Mouse (Mus musculus): Measurements from ENCODE around the gene Ndufs7. TPM values are rescaled to one million over a fixed set of nuclear protein-coding genes. Genes with fewer than 3 reads are reported as not detected.

Ndufs7 gene
- polyA plus RNA-seq, 1 experiment from 2014 or later = 182 TPM

DNA sequence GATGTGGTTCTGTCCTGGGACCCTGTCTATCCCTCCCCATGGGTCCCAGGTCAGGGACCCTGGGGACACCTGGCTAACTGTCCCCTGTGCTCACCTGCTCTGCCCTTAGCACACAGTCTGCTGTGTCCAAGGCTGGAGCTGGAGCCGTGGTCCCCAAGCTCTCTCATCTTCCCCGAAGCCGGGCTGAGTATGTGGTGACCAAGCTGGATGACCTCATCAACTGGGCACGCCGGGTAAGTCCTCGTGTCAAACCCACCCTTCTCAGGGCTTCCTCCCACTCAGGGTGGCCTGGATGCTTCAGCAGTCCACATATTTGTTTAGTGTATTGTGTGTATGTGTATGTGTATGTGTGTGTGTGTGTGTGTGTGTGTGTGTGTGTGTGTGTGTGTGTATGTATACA, 4.6 kb downstream of the Ndufs7 start:
- in situ Hi-C loops (cut with MboI; ENCODE audit: low pct_unique_long_range_greater_than_20kb) = loop anchor here (10.0 kb wide), 1 partner anchor 269 kb away; the partner anchor contains the start of genes Cnn2 and Tmem259
- DNase-seq (ENCODE audit: low read depth, low spot score) (no peak), ATAC-seq (no peak)
- POLR2A ChIA-PET = interaction anchor here (0.8 to 1.1 kb wide), 3 partner anchors 10 to 187 kb away, joined by 3 to 4 read pairs (median 4); no protein-coding TSS in a partner anchor
- CTCF ChIA-PET = no interaction called here
- TF ChIP-seq CTCF (IDR thresholded peaks at IDR 0.05) = no peak
- no peaks in the 10 kb centered on the region for H3K27me3 ChIP-seq

- POLR2A ChIA-PET = interaction anchor here (0.8 to 1.1 kb wide), 3 partner anchors 9 to 188 kb away, joined by 3 to 4 read pairs (median 4); no protein-coding TSS in a partner anchor
- DNase-seq (ENCODE audit: low read depth, low spot score) (no peak), ATAC-seq (no peak)
- no peak for TF ChIP-seq CTCF (IDR thresholded peaks at IDR 0.05)
- CTCF ChIA-PET = interaction anchor here (0.6 to 1.1 kb wide), 2 partner anchors 8 to 9 kb away, joined by 3 read pairs; no protein-coding TSS in a partner anchor
- in situ Hi-C loops (cut with MboI; ENCODE audit: low pct_unique_long_range_greater_than_20kb) = loop anchor here (10.0 kb wide), 1 partner anchor 270 kb away; the partner anchor contains the start of genes Cnn2 and Tmem259
- H3K27me3 ChIP-seq = no peaks in the 10 kb centered on the region
These were observed 5.7 kb downstream of the Ndufs7 start for GRCm38 (mm10) chr10:80254331-80255297.

GRCm38 (mm10) chr10:80255881-80256535, 7.1 kb downstream of the Ndufs7 start:
- ChIA-PET CTCF (no interaction called here), POLR2A (no interaction called here)
- ATAC-seq = no peak
- no peak for DNase-seq (ENCODE audit: low read depth, low spot score)
- no peak for TF ChIP-seq CTCF (IDR thresholded peaks at IDR 0.05)
- in situ Hi-C loops (cut with MboI; ENCODE audit: low pct_unique_long_range_greater_than_20kb) = loop anchor here (10.0 kb wide), 1 partner anchor 271 kb away; the partner anchor contains the start of genes Cnn2 and Tmem259
- no peaks in the 10 kb centered on the region for H3K27me3 ChIP-seq

DNA sequence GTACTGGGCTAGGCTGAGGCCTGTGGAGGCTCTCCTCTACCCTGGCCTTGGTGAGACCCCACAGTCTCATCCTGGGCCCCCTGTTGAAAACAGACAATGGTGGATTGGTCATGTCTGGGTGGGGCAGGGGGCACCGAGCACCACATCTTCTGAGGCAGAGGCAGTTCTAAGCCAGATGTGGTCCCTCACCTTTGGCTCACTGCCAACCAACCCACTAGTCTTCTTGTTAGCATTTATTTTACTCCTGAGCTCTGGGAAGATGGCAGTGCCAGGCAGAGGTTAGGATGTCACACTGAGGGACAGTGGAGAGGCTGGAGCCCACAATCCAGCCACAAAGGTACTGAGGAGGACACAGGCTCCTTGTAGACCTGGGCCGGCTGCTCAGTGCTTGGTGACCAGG, 9.0 kb downstream of the Ndufs7 start:
- POLR2A ChIA-PET = no interaction called here
- CTCF ChIA-PET = no interaction called here
- in situ Hi-C loops (cut with MboI; ENCODE audit: low pct_unique_long_range_greater_than_20kb) = loop anchor here (10.0 kb wide), 1 partner anchor 273 kb away; the partner anchor contains the start of genes Cnn2 and Tmem259

GRCm38 (mm10) chr10:80258752-80259462, 10.0 kb downstream of the Ndufs7 start:
- POLR2A ChIA-PET = no interaction called here
- in situ Hi-C loops (cut with MboI; ENCODE audit: low pct_unique_long_range_greater_than_20kb) = loop anchor here (10.0 kb wide), 1 partner anchor 274 kb away; the partner anchor contains the start of genes Cnn2 and Tmem259

More for the DNA sequence above, 9.0 kb downstream of the Ndufs7 start:
- no peaks in the 10 kb centered on the region for H3K27me3 ChIP-seq
- ATAC-seq = no peak
- no peak for TF ChIP-seq CTCF (IDR thresholded peaks at IDR 0.05)
- DNase-seq (ENCODE audit: low read depth, low spot score) = no peak

GRCm38 (mm10) chr10:80259463-80259805, 10.5 kb downstream of the Ndufs7 start:
- ATAC-seq (no peak), DNase-seq (ENCODE audit: low read depth, low spot score) (no peak)
- in situ Hi-C loops (cut with MboI; ENCODE audit: low pct_unique_long_range_greater_than_20kb) = loop anchor here (10.0 kb wide), 1 partner anchor 275 kb away; the partner anchor contains the start of genes Cnn2 and Tmem259
- ChIA-PET POLR2A (interaction anchor here (0.5 to 1.6 kb wide), 2 partner anchors 10 to 108 kb away, joined by 4 to 6 read pairs; partner anchors contain the start of gene Ndufs7), CTCF (no interaction called here)
- TF ChIP-seq CTCF (IDR thresholded peaks at IDR 0.05) = no peak
- no peaks in the 10 kb centered on the region for H3K27me3 ChIP-seq

More at GRCm38 (mm10) chr10:80258752-80259462, 10.0 kb downstream of the Ndufs7 start:
- DNase-seq (ENCODE audit: low read depth, low spot score) (no peak), ATAC-seq (no peak)
- H3K27me3 ChIP-seq = no peaks in the 10 kb centered on the region
- CTCF ChIA-PET = no interaction called here
- no peak for TF ChIP-seq CTCF (IDR thresholded peaks at IDR 0.05)

- in situ Hi-C loops (cut with MboI; ENCODE audit: low pct_unique_long_range_greater_than_20kb) = loop anchor here (10.0 kb wide), 1 partner anchor 275 kb away; the partner anchor contains the start of genes Cnn2 and Tmem259
- ChIA-PET POLR2A (interaction anchor here (0.5 to 1.6 kb wide), 3 partner anchors 8 to 109 kb away, joined by 3 to 6 read pairs (median 4); partner anchors contain the start of gene Ndufs7), CTCF (no interaction called here)
- no peaks in the 10 kb centered on the region for H3K27me3 ChIP-seq
- TF ChIP-seq CTCF (IDR thresholded peaks at IDR 0.05) = no peak
- ATAC-seq = no peak
- DNase-seq (ENCODE audit: low read depth, low spot score) = no peak
These were observed 11.1 kb downstream of the Ndufs7 start for GRCm38 (mm10) chr10:80259861-80260641.

- no peaks in the 10 kb centered on the region for H3K27me3 ChIP-seq
- ChIA-PET CTCF (no interaction called here), POLR2A (interaction anchor here (1.1 to 1.6 kb wide), 2 partner anchors 9 to 11 kb away, joined by 3 to 6 read pairs; partner anchors contain the start of gene Ndufs7)
- in situ Hi-C loops (cut with MboI; ENCODE audit: low pct_unique_long_range_greater_than_20kb) = no loop called here
- peak; percentile 74 for ATAC-seq
- TF ChIP-seq CTCF (IDR thresholded peaks at IDR 0.05) = no peak
- DNase-seq (ENCODE audit: low read depth, low spot score) = peak; percentile 73
These were observed 12.0 kb downstream of the Ndufs7 start, which contains the start of the genes Gamt and Dazap1 for GRCm38 (mm10) chr10:80260642-80261584. Gene Gamt (minus strand): TSS chr10:80261012. Gene Dazap1 (plus strand): TSS chr10:80261486.
